Mouse (Mus musculus) left cerebral cortex, adult 2 months (tissue): ENCODE measurements around the gene Ust. TPM values are rescaled to one million over a fixed set of nuclear protein-coding genes. Genes with fewer than 3 reads are reported as not detected.

ENCODE experiments used
- DNase-seq, 2 experiments: peaks; one replicate each; pipeline ENCODE4 v3.0.0; 2021 to 2022; ENCODE audit warnings: low spot score in 2 of 2, mixed read lengths in 1 of 2; ENCODE audit errors: extremely low spot score in 1 of 2
- H3K27ac ChIP-seq: fragments of 200-600 bp; 2 replicates; pipeline ENCODE4 v1.8.1; 2022
- H3K4me3 ChIP-seq: fragments of 200-600 bp; 2 replicates; pipeline ENCODE4 v1.8.1; 2022
- CTCF ChIP-seq: fragments of 200-600 bp; IDR thresholded peaks from 2 replicates; pipeline ENCODE4 v1.8.1; 2022; ENCODE audit warnings: antibody characterized with exemption, mild to moderate bottlenecking, moderate library complexity
- intact Hi-C: fragments of 180-260 bp; cut with DNase I; formaldehyde crosslinking; loops from one replicate; pipeline ENCODE4 v1.15.1; 2025
- total RNA-seq, 2 experiments: library from RNA; stranded (reverse); gene quantifications; 2 replicates each; pipeline ENCODE4 v1.2.3; 2021

The Ust gene
- total RNA-seq, 2 experiments from 2014 or later: 16.9 to 22.6 TPM

DNA sequence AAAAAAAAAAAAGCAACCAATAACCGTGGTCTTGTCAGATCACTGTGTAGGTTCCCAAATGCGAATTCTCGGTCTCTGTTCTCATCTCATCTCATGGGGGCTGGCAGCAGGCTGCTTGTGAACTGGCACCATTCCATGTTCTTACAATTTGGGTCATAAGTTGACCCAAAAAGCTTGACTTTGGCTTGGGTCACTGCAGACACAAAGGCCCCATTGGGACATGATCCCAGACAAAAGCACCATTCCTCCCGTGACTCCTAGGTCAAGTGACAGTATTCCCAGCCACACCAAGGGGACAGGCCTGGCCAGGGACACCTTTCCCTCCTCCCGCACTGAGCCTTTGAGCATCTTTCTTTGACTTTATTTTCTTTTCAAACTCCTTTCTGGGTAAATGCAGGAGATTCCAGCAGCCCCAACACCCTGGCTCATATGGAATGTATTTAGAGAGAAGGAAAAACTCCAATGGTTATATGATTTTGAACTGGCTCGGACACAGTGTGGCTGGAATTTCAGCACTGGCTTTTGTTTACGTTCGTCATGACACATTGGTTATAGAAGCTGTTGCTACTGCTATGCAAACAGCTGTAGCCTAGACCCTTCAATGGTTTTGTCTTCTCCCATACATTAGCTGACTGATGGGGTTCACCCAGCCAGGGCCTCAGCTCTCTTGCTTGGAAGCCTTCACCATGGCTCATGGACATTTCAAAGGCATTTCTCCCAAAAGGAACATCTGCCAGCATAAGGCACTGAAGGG, 285.3 kb downstream of the Ust start:
- DNase-seq: no peak
- Histone ChIP-seq H3K27ac (no peak overlapping the region), H3K4me3 (no peak overlapping the region)
- no peak for TF ChIP-seq CTCF
- intact Hi-C loops: no loop called here

DNA sequence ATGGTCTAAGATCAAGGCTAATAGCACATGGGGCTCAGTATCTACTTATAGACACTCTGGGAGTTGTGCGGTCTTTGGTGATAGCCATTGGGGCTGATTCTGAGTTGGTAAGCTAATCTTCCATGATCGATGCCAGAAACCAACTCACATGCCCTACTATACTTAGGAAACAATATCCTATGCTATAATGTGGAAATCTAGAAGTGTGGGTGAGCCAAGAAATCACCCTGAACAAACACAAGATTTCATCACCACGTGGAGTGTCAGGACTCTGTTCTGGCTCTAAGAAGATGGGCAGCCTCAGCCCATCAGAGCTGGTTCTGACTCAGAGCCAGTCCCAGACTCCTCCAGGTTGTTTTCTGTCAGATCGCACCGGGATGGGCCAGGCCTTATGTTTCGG, 286.1 kb downstream of the Ust start:
- intact Hi-C loops: no loop called here
- no peak for DNase-seq
- no peak for TF ChIP-seq CTCF

DNA sequence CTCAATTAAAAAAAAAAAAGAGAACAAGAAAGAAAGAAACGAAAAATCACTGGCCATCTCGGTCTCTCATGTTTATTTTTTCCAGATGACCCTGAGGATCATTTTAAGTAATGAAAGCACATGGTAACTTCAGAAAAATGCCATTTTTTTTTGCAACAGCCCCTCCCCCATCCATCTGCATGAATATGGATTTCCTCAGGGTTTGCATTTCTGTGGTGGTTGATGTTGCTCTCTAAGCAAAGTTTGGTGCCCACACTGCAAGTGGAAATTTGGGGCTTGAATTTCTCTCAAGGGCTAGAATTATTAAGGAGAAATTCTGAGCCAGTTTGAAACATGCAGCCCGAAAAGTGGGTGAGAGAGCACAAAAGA, 290.3 kb downstream of the Ust start:
- DNase-seq: no peak
- TF ChIP-seq CTCF: no peak
- Histone ChIP-seq H3K4me3 (no peak overlapping the region), H3K27ac (peak overlapping the region; percentile 28; the same call in 1 of the 2 replicates)
- intact Hi-C loops: no loop called here

More for the DNA sequence above, 286.1 kb downstream of the Ust start:
- H3K4me3 ChIP-seq: no peak overlapping the region
- H3K27ac ChIP-seq: no peak overlapping the region

DNA sequence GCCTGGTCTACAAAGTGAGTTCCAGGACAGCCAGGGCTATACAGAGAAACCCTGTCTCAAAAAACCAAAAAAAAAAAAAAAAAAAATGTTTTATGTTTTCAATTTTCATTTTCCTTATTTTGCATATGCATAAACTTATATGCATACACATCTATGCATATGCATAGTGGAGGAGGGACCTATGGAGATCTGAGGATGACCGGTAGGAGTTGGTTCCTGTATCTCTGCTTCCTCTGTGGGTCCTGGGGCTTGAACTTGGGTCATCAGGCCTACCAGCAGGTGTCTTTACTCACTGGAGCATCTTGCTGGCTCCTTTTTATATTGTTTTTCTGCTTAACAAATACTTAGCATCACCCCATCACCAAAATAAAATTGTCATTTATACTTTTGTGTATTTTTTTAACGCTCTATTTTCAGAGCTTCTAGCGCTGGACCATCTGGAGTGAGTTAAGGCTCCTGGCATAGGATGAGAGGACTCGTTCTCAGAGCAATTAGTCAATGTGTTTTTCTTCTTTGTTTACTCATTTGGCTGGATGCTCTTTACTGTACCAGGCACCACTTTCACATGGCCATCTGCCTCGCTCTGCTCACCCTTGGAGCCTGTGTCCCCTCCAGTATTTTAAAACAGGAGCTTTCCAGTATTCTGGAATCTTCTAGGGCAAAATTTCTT, 290.8 kb downstream of the Ust start:
- no peak for DNase-seq
- TF ChIP-seq CTCF: no peak; the same call in 1 of the 2 replicates
- peak overlapping the region; percentile 28; the same call in 1 of the 2 replicates for H3K27ac ChIP-seq
- intact Hi-C loops: no loop called here
- no peak overlapping the region for H3K4me3 ChIP-seq

DNA sequence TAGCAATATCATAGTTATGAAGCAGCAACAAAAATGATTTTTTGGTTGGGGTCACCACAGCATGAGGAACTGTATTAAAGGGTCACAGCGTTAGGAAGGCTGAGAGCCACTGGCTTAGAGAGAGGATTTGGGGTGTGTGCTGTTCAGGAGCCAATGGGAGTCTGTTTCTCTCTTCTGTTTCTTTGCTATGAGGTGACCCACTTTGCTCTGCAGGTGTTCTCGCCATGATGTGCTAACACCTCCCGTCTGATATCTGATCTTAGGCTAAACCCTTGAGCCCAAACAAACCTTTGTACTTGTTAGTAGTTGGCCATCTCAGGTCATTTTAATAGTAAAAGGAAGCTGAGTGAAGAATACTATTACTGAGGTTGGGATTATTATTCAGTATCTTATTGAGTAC, 292.0 kb downstream of the Ust start:
- DNase-seq: no peak
- Histone ChIP-seq H3K4me3 (no peak overlapping the region), H3K27ac (no peak overlapping the region)
- TF ChIP-seq CTCF: no peak
- intact Hi-C loops: no loop called here

DNA sequence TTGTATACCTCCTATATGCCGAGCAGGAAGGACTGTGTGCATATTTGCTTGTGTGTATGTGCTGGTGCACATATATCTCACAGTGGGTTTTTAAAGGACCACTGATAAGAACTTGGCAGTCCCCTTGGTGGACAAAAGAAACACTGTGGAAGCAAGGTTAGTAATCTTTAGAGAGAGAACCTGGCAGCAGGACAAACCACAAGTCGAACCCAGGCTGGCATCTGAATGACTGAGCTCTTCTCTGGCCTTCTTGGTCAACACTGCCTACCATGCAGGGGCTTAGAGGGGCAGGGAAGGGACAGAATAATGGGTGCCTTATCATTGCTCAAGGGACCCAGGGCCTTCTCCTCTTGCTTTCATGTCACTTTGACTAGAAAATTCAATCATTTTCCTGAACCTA, 294.0 kb downstream of the Ust start:
- no peak for TF ChIP-seq CTCF
- Histone ChIP-seq H3K27ac (no peak overlapping the region), H3K4me3 (no peak overlapping the region)
- intact Hi-C loops: no loop called here
- DNase-seq: no peak

DNA sequence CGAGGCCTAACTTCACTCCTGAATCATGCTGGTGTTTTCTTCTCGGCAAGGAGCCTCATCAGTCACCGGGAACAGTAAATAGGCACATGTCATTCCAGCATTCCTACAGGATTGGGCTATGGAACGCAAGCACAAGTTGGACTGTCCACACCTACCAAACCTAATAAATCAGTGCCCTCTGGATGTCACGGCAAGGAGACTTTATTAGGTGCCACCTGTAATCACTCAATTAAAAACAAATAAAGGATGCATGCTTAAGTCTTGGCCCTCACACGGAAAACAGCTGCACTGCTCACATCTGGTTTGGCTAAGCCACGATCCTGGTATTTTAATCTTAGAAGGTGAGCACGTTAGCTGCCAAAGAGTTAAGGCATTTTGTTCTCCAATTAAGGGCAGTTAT, 294.6 kb downstream of the Ust start:
- intact Hi-C loops: no loop called here
- Histone ChIP-seq H3K4me3 (no peak overlapping the region), H3K27ac (no peak overlapping the region)
- no peak for TF ChIP-seq CTCF
- no peak for DNase-seq

DNA sequence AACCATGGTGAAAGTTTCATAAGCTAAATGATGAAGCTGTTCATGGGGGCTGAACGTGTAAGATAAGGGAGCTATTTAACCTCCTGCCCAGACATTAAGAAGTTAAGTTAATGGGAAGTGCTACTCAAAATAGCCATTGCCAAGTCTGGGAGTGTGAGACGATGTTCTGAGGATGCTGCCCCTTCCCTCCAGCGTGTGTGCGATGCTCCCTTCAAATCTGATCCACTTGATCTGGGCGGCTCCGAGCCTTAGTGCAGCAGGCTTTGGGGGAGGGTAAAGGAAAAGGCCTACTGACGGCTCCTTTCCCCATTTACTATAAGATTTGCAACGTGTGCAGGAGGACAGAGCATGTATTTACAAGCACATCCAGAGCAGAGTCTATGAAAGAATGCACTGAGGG, 301.7 kb downstream of the Ust start:
- no peak for DNase-seq
- intact Hi-C loops: no loop called here
- no peak overlapping the region for H3K4me3 ChIP-seq
- no peak overlapping the region for H3K27ac ChIP-seq
- TF ChIP-seq CTCF: no peak

DNA sequence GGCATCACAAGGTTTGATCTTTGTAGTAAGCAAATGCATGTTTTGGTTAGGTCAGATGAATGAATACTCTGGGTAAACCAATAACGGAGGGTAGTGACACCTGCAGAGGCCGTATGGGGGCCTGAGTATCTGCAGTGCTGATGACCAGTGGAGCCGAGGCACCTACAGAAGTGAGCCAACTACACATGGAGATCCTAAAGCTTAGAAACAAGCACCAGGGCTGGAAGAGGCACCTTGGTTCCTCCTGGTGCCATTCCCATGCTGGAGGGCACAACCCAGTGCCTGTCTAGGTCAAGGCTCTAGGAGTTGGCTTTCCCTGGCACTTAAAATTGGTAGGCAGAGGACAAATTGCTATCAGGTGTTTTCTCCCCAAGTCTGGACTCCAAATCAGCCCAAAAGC, 303.4 kb downstream of the Ust start:
- intact Hi-C loops: no loop called here
- H3K4me3 ChIP-seq: no peak overlapping the region

DNA sequence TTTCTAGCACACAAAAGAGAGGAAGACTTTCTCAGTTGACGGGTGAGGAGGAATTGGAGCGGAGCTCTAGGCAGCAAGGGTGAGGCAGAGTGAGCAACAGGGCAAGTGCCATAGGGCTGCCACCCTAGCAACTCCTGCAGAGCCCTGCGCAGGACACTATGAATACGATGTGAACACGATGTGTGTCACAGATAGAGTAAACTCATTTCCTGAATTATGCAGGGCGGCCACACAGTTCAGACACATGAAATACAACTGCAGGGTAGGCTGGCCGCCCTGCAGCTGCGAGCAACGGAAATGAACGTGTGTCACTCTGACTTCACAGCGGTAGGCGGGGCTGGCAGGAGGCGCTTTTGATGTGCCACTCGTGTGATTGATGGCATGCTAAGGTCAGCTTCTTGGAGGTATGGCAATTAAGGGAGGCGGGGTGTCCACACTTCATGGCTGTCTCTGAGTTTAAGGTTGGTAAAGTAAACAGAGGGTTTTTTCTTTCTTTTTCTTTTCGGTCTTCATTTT, 304.7 kb downstream of the Ust start:
- no peak for DNase-seq
- intact Hi-C loops: no loop called here
- H3K27ac ChIP-seq: no peak overlapping the region
- TF ChIP-seq CTCF: no peak
- H3K4me3 ChIP-seq: no peak overlapping the region

More for the DNA sequence above, 303.4 kb downstream of the Ust start:
- no peak overlapping the region for H3K27ac ChIP-seq
- no peak for DNase-seq
- no peak for TF ChIP-seq CTCF

DNA sequence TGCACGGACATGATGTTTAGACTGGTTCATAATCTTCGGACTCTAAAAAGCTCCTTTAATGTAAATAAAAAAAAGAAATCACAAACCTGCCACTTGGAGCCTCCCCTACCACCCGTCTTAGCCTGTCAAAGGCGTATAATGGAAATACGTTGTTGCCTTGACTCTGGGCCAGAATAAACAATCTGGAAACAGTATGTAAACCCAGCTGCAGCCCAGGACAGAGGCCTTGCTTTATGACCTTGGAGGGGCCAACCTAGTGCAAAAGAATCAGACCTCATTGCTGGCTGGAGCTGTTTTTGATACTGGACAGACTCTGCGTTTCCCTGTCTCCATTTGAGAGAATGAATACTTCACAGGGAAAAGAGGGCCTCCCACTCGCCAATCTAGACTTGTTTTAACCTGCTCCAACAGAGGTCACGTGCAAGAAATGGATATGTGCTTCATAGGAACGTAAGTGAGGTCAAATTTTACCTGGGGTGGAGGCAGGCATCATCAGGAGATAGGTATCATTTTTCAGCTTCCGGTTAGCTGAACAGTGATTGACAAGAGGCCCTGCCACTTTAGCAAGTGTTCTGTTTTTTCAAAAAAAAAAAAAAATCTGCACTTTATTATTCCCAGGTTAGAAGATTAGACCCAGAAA, 305.2 kb downstream of the Ust start:
- no peak for DNase-seq
- Histone ChIP-seq H3K4me3 (no peak overlapping the region), H3K27ac (no peak overlapping the region)
- no peak for TF ChIP-seq CTCF
- intact Hi-C loops: no loop called here

DNA sequence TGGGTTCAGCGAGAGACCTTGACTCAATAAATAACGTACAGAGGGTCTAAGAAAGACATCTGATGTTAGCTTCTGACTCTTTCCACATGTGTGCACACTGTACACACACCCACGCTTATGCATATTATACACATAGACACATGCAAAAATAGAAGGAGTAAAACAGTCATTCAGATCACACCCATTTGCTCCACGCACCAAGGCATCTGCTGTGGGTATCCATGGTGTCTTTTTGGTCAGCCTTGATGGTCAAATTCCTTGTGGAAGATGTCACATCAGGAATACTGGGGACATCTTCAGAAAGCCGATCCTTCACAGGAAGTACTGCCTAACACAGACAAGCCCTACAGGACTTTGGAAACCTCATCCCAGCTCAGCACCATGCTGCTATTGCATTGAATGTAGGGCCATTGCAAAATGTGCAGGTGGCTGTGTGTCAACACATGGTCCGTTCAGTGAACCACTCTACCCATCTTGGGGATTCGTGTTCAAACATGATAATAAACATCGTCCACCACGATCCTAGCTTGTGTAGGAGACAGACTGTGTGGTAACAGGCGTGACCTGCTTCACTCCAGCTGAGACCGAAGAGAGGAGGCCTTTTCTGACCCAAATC, 305.9 kb downstream of the Ust start:
- intact Hi-C loops: no loop called here
- H3K4me3 ChIP-seq: no peak overlapping the region
- no peak overlapping the region for H3K27ac ChIP-seq
- no peak for DNase-seq
- TF ChIP-seq CTCF: no peak
